Mouse (Mus musculus): ENCODE data around the gene Nrxn3. TPM values are rescaled to one million over a fixed set of nuclear protein-coding genes. Genes with fewer than 3 reads are reported as not detected.

Gene Nrxn3
- polyA plus RNA-seq, 1 experiment from 2014 or later = 0.82 TPM

DNA sequence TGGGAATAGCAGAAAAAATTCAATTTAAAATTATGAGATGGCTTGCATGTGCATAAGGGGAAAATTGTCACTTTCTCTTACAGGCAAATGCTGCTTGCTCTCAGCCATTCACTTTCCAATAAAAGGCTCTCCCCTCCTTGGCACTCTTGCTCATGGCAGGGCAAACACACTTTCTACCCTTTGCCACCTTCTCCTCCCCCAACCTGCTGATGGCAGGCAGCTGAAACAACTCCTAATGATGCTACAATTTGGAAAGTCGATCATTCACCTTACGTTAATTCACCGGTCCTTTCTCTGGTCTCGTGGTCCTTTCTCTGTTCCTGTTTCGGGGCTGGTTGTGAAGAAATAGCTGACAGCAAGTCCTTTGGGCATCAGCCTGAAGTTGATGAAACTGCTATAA is 1091.0 kb downstream of the Nrxn3 start:
- no peaks in the 10 kb centered on the region for H3K36me3 ChIP-seq
- no peaks in the 10 kb centered on the region for H3K9me3 ChIP-seq (replicated peaks)
- no peak overlapping the region for H3K4me3 ChIP-seq (replicated peaks)
- DNase-seq = no peak
- H3K9ac ChIP-seq = no peak overlapping the region
- no peak overlapping the region for H3K27ac ChIP-seq
- H3K27me3 ChIP-seq = peaks cover 20% of the 10 kb centered on the region
- WGBS (ENCODE audit: insufficient replicate concordance) = 44% methylated on average over 5 of the region's 5 CpGs
- H3K4me1 ChIP-seq (replicated peaks) = no peaks in the 10 kb centered on the region
- no peak for ATAC-seq (ENCODE audit: low read depth)
- H3K4me2 ChIP-seq = no peak overlapping the region

DNA sequence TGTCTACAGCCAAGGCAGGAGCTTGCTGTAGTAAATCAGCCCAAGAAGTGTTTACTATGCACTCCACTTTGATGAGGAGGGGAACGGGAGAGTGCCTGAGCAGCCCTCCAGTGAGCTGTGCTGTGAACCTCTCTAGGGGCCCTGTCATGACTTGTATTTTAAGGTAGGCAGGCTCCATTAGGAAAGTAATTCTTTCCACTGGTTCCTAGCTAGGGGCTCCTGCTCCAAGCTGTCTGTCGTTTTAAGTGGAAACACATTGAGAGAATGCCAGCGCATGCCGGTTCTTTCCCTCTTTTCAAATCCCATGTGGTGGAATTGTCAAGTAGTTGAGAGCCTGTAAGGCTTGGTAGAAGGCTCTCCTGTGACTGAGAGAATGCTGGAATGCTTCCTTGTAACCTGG is 1091.9 kb downstream of the Nrxn3 start:
- no peak for DNase-seq
- peaks cover 20% of the 10 kb centered on the region for H3K27me3 ChIP-seq
- 42% methylated on average over 4 of the region's 4 CpGs for WGBS (ENCODE audit: insufficient replicate concordance)
- H3K4me3 ChIP-seq (replicated peaks) = no peak overlapping the region
- ATAC-seq (ENCODE audit: low read depth) = no peak
- no peak overlapping the region for H3K9ac ChIP-seq
- H3K9me3 ChIP-seq (replicated peaks) = no peaks in the 10 kb centered on the region
- no peaks in the 10 kb centered on the region for H3K36me3 ChIP-seq
- no peak overlapping the region for H3K27ac ChIP-seq
- no peaks in the 10 kb centered on the region for H3K4me1 ChIP-seq (replicated peaks)
- no peak overlapping the region for H3K4me2 ChIP-seq

DNA sequence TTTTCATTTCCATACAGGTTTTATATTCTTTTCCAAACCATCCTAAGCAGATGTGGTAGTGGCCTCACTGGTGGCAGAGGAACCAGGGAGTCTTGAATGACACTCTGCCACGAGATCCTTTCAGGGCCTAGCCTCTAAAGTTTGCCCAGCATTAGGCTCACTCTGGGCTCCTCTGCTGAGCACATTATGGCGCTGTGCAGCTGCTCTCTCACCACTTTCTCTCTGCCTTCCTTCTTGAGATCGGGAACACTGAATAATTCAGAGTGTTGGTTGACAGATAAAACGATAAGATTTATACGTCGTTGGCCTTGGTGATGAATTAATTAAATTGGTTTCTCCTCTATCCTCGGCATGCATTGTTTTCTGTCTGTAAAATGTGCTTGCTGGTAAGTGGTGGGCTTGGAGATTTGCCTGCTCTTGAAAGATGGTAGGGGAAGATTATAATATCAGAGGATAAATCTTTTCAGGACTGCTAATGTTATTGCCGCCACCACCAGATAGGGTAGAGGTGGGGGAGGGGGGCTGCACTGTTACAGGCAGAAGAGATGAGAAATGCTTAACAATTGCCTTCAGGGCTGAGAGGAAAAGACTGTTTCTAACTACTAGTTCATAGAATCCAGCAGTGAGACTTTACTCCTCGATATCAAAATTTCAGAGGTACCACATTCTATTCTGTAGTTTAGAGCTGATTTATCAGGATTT is 1094.5 kb downstream of the Nrxn3 start:
- ATAC-seq (ENCODE audit: low read depth) (no peak), DNase-seq (no peak)
- Histone ChIP-seq H3K27ac (no peak overlapping the region), H3K4me1 (replicated peaks) (no peaks in the 10 kb centered on the region), H3K9ac (no peak overlapping the region), H3K27me3 (peaks cover 17% of the 10 kb centered on the region), H3K36me3 (no peaks in the 10 kb centered on the region), H3K4me2 (no peak overlapping the region), H3K9me3 (replicated peaks) (no peaks in the 10 kb centered on the region), H3K4me3 (replicated peaks) (no peak overlapping the region)
- 54% methylated on average over 9 of the region's 9 CpGs for WGBS (ENCODE audit: insufficient replicate concordance)

DNA sequence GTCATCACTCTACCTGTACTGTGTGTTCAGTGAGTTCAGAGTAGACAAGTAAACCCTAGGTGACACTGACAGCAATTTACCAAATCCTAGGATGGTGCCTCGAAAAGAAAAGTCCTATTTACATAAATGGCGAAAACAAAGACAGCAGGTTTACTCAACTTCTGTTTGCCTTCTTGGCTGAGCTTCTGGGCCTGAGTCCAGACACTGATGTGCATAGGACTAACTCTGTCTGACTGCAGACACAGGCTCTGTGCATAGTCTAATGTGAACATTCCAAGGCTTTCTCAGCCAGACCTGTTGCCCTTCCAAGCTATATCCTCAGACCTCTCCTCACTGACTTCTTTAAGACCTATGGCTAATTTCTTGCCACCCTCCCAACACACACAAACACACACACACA is 1095.5 kb downstream of the Nrxn3 start:
- DNase-seq = no peak
- no peak for ATAC-seq (ENCODE audit: low read depth)
- H3K9me3 ChIP-seq (replicated peaks) = no peaks in the 10 kb centered on the region
- H3K4me2 ChIP-seq = no peak overlapping the region
- no peak overlapping the region for H3K9ac ChIP-seq
- H3K4me1 ChIP-seq (replicated peaks) = no peaks in the 10 kb centered on the region
- no peak overlapping the region for H3K27ac ChIP-seq
- H3K27me3 ChIP-seq = peaks cover 8% of the 10 kb centered on the region
- no peak overlapping the region for H3K4me3 ChIP-seq (replicated peaks)
- WGBS (ENCODE audit: insufficient replicate concordance) = 68% methylated on average over 2 of the region's 2 CpGs
- H3K36me3 ChIP-seq = no peaks in the 10 kb centered on the region

DNA sequence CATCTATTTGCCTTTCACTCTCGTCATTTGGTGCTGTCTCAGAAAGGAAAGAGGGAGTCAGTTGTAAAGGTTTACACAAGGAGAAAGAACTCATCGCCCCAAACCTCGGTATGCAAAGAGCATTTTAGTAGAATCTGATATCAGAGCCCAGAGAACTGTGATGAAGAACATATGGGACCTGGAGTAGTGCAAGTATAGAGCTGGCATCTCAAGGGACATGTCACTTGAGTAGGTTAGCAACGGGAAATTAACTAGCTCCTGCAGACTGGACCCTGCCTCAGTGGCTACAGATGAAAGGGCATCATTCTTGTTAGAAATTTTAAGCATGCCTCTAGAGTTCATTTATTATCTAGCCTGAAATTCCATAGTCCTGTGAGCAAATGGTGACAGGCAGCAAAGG is 1099.5 kb downstream of the Nrxn3 start:
- WGBS (ENCODE audit: insufficient replicate concordance) = 49% methylated on average over 4 of the region's 4 CpGs
- Histone ChIP-seq H3K36me3 (no peaks in the 10 kb centered on the region), H3K4me1 (replicated peaks) (no peaks in the 10 kb centered on the region), H3K4me2 (no peak overlapping the region), H3K9ac (no peak overlapping the region), H3K27me3 (no peaks in the 10 kb centered on the region), H3K4me3 (replicated peaks) (no peak overlapping the region), H3K9me3 (replicated peaks) (no peaks in the 10 kb centered on the region), H3K27ac (no peak overlapping the region)
- DNase-seq (no peak), ATAC-seq (ENCODE audit: low read depth) (no peak)

DNA sequence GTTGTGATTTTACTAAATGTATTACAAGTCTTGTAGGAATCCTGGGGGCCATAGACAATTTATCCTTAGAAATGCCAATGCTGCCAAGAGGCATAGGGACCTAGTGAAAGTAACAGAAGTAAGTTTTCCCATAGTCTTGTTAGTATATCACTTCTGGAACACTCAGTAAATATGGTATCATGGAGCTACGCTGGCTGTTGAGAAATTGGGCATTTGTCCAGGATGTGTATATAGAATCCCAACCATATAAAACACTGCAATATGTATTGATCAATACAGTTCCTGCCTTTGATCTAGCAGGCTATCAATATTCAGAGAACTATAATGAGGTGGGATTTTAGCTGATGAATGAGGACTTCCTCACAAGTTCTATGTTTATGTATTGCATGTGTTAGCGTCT is 1107.3 kb downstream of the Nrxn3 start:
- Histone ChIP-seq H3K9me3 (replicated peaks) (no peaks in the 10 kb centered on the region), H3K9ac (no peak overlapping the region), H3K27me3 (no peaks in the 10 kb centered on the region), H3K4me2 (no peak overlapping the region), H3K27ac (no peak overlapping the region), H3K4me3 (replicated peaks) (no peak overlapping the region), H3K4me1 (replicated peaks) (no peaks in the 10 kb centered on the region), H3K36me3 (no peaks in the 10 kb centered on the region)
- WGBS (ENCODE audit: insufficient replicate concordance) = 64% methylated on average over 2 of the region's 2 CpGs
- ATAC-seq (ENCODE audit: low read depth) = no peak
- no peak for DNase-seq

DNA sequence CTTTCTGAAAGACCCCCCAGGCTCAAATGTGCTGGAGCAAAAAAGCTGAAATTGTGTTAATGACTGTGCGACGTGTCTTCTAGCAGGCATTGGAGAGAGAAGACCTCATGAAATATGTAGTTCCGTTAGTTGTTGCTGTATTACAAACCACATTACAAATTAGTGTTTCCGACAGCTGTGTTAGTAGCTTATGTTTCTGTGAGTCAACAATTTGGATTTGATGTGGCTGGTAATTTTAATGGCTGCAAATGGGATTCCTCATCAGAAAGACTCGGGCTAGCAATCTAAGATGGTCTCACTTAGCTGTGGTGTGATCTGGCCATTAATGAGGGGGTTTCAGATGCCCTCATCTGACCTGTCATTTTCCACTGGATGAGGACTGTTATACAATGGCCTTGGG is 1107.7 kb downstream of the Nrxn3 start:
- Histone ChIP-seq H3K4me1 (replicated peaks) (no peaks in the 10 kb centered on the region), H3K4me2 (no peak overlapping the region), H3K27ac (no peak overlapping the region), H3K36me3 (no peaks in the 10 kb centered on the region), H3K9ac (no peak overlapping the region), H3K9me3 (replicated peaks) (no peaks in the 10 kb centered on the region), H3K27me3 (no peaks in the 10 kb centered on the region), H3K4me3 (replicated peaks) (no peak overlapping the region)
- WGBS (ENCODE audit: insufficient replicate concordance) = 71% methylated on average over 5 of the region's 5 CpGs
- DNase-seq (no peak), ATAC-seq (ENCODE audit: low read depth) (no peak)

DNA sequence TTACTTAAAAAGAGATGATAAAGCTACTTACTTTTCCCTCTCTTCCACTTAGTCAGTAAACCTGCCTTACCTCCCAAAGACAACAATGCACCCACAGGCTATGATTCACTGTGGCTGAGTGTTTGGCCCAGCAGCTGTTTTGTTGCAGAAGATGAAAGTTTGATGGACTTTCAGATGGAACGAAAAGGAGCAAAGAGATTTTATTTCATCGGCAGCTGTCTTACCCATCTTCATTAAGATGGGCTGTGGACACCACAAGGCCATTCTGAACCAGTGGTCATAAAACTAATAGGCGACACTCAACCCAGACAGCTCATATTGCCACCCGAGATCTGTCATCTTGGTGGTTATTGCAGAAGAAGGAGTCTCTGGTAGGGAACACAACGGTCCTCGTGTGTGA is 1108.6 kb downstream of the Nrxn3 start:
- no peak overlapping the region for H3K4me2 ChIP-seq
- H3K4me3 ChIP-seq (replicated peaks) = no peak overlapping the region
- H3K27ac ChIP-seq = no peak overlapping the region
- H3K9me3 ChIP-seq (replicated peaks) = no peaks in the 10 kb centered on the region
- H3K9ac ChIP-seq = no peak overlapping the region
- no peak for DNase-seq
- H3K4me1 ChIP-seq (replicated peaks) = no peaks in the 10 kb centered on the region
- no peaks in the 10 kb centered on the region for H3K27me3 ChIP-seq
- H3K36me3 ChIP-seq = no peaks in the 10 kb centered on the region
- WGBS (ENCODE audit: insufficient replicate concordance) = 66% methylated on average over 6 of the region's 6 CpGs
- no peak for ATAC-seq (ENCODE audit: low read depth)

DNA sequence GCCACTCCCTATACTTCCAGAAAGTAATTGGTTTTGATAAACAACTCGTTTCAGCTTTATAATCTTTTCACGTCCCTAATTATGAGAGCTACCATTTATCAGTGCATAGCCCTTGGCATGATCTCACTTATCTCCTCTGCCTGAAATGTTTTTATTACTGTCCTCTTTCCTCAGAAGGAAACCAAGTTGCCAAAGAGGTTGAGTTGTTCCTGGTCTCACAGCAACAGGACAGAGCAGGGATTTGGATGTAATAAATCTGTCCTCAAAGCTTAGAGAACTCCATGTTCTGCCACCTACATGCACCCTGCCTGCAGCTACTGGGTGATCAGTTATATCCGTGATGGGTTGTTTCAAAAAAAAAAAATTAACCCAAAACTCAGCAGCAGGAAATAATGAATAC is 1113.6 kb downstream of the Nrxn3 start:
- H3K4me2 ChIP-seq = no peak overlapping the region

DNA sequence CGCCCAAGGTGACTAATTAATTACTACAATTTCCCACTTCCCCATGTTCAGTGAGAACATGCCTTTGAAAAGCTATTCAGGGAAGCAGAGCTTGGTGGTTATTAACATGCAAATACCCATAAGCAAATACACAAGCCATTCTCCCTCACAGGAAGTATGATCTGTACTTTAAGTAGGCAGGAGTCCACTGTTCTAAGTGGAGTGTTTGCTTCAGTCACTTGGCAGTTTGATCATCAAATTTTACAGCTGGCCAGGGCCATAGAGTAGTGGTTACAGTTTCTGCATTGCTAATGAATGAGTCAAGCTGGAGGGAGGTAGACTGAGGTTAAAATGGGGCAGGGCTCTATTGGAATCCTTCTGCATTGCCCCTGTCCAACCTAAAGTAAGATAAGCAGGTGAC is 1120.2 kb downstream of the Nrxn3 start:
- Histone ChIP-seq H3K27ac (no peak overlapping the region), H3K27me3 (no peaks in the 10 kb centered on the region), H3K9ac (no peak overlapping the region), H3K9me3 (replicated peaks) (no peaks in the 10 kb centered on the region), H3K36me3 (no peaks in the 10 kb centered on the region), H3K4me2 (no peak overlapping the region), H3K4me3 (replicated peaks) (no peak overlapping the region), H3K4me1 (replicated peaks) (no peaks in the 10 kb centered on the region)
- no peak for DNase-seq
- WGBS (ENCODE audit: insufficient replicate concordance) = 70% methylated on average over 1 of the region's 1 CpGs
- no peak for ATAC-seq (ENCODE audit: low read depth)

More for the DNA sequence above, 1113.6 kb downstream of the Nrxn3 start:
- no peak for ATAC-seq (ENCODE audit: low read depth)
- Histone ChIP-seq H3K27me3 (no peaks in the 10 kb centered on the region), H3K9me3 (replicated peaks) (no peaks in the 10 kb centered on the region), H3K36me3 (no peaks in the 10 kb centered on the region), H3K27ac (no peak overlapping the region), H3K4me1 (replicated peaks) (no peaks in the 10 kb centered on the region), H3K9ac (no peak overlapping the region), H3K4me3 (replicated peaks) (no peak overlapping the region)
- no peak for DNase-seq
- 35% methylated on average over 3 of the region's 3 CpGs for WGBS (ENCODE audit: insufficient replicate concordance)

DNA sequence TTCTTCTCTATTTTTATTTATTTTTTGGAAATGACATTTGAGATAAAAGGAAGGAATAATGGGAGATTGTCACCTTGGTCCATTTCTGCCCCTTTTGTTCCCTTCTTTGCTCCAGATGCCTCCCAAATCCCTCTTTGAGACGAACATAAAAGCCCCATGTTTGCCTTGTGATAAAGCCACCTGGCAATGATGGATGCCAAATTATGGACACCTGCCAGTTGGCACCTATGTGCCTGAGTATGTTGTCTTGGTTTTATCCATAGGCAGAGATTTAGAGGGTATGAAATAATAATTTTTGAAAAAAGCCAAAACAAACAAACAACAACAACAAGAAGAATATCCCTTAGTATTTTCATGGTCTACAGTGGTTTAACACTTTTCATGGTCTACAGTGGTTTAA is 1125.4 kb downstream of the Nrxn3 start:
- ATAC-seq (ENCODE audit: low read depth) (no peak), DNase-seq (no peak)
- Histone ChIP-seq H3K9ac (no peak overlapping the region), H3K36me3 (no peaks in the 10 kb centered on the region), H3K9me3 (replicated peaks) (no peaks in the 10 kb centered on the region), H3K4me2 (no peak overlapping the region), H3K4me1 (replicated peaks) (no peaks in the 10 kb centered on the region), H3K4me3 (replicated peaks) (no peak overlapping the region), H3K27ac (no peak overlapping the region), H3K27me3 (no peaks in the 10 kb centered on the region)
- 30% methylated on average over 1 of the region's 1 CpGs for WGBS (ENCODE audit: insufficient replicate concordance)

DNA sequence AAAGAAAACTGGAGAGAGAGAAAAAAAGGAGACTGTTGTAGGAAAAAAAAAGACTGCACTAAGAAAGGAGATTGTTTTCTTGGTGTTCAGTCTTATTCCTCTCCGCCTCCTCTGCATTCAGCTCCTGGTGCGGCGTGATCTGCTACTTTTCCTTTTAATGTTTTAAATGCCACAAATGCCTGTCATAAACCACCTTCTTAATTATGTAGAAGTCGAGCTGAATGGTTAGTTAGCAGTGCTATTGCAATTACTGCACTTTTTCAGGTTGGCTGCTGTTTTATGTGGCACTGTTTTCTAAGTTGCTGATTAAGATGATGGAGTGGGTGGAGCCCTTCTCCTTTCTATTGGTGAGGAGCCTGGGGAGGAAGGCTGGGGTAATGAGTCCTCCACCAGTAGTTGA is 1131.7 kb downstream of the Nrxn3 start:
- WGBS (ENCODE audit: insufficient replicate concordance) = 54% methylated on average over 4 of the region's 4 CpGs
- H3K9me3 ChIP-seq (replicated peaks) = no peaks in the 10 kb centered on the region
- H3K27me3 ChIP-seq = no peaks in the 10 kb centered on the region
- no peak overlapping the region for H3K9ac ChIP-seq
- DNase-seq (no peak), ATAC-seq (ENCODE audit: low read depth) (no peak)
- H3K36me3 ChIP-seq = no peaks in the 10 kb centered on the region
- no peak overlapping the region for H3K4me3 ChIP-seq (replicated peaks)
- H3K4me1 ChIP-seq (replicated peaks) = no peaks in the 10 kb centered on the region
- no peak overlapping the region for H3K4me2 ChIP-seq
- H3K27ac ChIP-seq = no peak overlapping the region
